Mouse (Mus musculus) right cerebral cortex, postnatal 4 days (tissue): ENCODE measurements around the gene S100a14.

ENCODE experiments used
- DNase-seq: peaks from one replicate; pipeline ENCODE4 v3.0.0-alpha.2; 2022

The S100a14 gene

GRCm38 (mm10) chr3:90526580-90526979, at the start of gene S100a14:
TSS of gene S100a14 (plus strand) at chr3:90526856.
- DNase-seq = no peak

DNA sequence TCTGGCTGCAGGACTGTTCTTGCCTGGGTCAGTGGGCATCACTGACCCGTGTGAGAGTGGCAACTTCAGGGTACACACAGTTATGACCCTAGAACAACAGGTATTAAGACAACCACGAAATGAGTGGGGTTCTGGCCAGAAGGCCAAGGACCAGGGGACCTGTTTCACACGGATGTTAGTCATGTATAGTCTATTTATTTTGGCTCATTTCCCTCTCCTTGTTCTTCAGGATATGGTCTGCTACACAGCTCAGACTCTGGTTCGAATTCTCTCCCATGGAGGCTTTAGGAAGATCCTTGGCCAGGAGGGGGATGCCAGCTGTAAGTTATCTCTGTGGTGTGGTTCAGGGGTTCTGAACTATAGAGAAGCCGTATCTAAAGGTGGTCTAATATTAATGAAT, 39.7 kb upstream of the S100a14 start:
- DNase-seq = no peak

DNA sequence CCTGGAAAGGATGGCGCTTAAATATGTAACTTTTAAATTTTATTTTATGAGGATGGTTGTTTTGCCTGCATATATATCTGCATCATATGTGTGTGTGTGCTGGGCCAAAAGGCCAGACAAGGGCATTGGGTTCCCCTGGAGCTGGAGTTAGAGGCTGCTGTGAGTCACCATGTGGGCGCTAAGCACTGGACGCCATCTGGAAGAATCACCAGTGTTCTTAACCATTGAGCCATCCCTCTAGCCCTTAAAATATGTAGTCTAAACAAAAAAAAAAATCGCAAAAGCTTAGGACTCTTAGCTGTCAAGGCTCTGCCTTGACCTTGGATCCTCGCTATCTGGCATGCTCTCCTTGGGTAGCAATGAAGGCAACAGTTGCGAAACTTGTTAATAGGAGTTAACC, 38.1 kb upstream of the S100a14 start:
- no peak for DNase-seq

DNA sequence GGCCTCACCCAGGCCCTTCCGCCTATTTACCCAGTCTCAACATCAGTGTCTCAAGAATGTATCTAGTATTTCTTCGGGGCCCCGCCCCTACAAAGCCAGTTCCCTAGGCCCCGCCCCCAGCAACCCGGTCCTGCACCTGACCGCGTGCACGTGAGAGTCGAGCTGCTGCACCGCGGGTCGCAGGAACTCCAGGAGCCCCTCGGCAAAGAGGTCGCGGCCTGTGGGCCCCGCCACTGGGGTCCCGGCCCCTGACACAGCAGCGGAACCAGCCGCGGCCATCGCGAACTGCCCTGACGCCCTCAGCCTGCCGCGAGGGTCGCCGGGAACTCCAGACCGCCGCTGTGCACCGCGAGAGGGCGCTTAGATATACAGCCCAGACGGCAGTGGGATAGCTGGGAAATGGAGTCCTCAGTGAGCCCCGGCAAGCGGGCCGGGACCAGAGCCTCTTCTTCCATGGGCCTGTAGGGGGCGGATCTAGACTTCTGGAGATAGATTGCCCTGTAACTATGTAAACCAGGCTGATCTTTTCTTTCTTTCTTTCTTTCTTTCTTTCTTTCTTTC, 35.9 kb upstream of the S100a14 start, which contains the start of gene Snapin:
TSS of gene Snapin (minus strand) at position 338 of the 561 bp plus-strand sequence.
- DNase-seq = peak; percentile 95

DNA sequence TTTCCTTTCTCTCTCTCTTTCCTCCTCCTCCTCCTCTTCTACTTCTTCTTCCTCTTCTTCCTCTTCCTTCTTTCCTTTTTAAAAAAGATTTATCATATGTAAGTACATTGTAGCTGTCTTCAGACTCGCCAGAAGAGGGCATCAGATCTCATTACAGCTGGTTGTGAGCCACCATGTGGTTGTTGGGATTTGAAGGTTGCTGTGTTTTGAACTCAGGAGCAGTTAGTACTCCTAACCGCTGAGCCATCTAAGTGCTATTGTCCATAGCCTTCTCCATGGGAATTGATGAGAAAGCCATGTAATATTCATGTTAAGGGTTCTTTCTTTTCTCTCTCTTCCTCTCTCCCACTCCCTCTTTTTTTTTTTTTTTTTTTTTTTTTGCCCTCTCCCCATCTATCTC, 35.3 kb upstream of the S100a14 start:
- DNase-seq = no peak

- DNase-seq = no peak
These were observed 32.7 kb upstream of the S100a14 start for GRCm38 (mm10) chr3:90493831-90494540.

- DNase-seq = no peak
These were observed 30.7 kb upstream of the S100a14 start for GRCm38 (mm10) chr3:90495850-90496525.

DNA sequence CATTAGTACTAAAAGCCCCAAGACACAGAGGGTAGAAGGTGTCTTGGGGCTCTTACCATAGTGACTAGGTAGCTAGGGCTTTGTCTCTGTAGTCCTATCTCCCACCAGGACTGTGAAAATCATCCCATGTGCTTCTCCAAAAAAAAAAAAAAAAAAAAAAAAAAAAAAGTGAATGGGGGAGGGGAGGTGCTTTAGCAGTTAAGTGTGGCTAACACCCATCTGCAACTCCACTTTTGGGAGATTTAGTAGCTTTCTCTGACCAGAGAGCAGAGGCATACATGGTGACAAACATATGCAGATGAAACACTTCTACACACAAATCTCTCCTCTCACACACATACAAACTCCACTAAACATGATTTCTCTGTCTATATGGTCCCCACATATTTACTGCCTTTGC, 29.1 kb upstream of the S100a14 start:
- no peak for DNase-seq

GRCm38 (mm10) chr3:90503444-90503843, 23.2 kb upstream of the S100a14 start:
- DNase-seq = no peak

GRCm38 (mm10) chr3:90505216-90505615, 21.4 kb upstream of the S100a14 start:
- no peak for DNase-seq

DNA sequence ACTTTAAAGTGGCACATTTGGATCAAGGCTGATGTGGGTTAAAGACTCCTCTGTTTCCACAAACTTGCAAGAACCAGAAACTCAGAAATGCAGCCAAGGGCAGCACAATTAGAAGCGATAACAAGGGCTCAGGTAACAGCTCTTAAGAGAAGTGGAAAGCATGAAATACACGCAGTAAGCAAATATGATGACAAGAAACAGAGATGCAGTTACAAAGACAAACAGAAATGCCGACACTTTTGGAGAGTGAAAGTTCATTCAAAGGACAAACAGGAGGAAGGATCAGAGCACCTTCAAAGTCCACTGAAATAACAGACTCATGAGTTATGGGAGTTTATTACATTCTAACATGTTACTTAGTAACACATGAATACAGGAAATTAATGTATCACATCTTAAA, 20.3 kb upstream of the S100a14 start:
- DNase-seq = no peak

DNA sequence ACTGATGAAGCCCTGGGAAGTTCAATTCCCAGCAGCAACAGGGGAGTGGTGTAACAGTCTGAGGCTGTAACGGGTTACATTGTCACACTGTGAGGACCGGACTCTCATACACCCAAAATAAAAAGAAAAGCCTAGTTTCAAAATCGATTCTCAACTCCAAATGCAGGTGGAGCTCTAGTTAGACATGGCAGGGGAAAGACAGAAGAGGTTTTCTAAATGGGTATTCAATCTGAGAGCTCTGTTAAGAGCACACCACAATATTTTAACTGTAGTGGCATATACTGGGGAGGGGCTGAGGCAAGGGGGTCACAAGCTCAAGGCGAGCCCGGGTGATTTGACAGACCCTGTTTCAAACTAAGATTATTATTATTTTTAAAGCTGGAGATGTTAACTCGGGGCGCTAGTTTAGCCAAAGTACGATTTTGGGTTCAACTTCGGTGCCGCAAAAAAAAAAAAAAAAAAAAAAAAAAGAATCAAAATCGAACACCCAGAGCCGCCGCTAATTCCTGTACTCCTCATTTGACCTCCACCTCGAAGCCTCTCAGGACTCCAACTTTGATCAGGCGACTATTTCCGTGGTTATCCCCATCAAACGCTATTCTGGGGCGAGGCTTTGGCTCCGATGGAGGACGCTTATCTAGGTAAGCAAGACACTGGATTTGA, 18.2 kb upstream of the S100a14 start:
- no peak for DNase-seq

GRCm38 (mm10) chr3:90508950-90509746, 17.5 kb upstream of the S100a14 start, which contains the start of gene Chtop:
TSS of gene Chtop (minus strand) at chr3:90509498.
- peak; percentile 100 for DNase-seq

DNA sequence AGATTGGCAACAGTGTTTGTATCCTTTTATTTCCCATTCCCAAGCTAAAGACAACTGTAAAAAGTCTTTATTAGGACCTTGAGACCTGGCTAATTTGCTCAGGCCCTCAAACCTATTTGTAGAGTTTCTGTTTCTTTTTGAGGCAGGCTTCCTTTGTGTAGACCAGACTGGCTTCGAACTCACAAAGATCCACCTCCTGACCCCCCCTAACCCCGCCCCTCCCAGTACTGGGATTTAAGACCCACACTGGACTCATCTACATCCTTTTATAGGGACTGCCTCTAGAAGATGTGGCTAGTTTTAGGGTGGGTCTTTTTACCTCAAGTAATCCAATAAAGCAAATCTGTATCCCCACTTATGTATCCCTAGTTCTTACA, 16.9 kb upstream of the S100a14 start:
- no peak for DNase-seq

GRCm38 (mm10) chr3:90512276-90512675, 14.4 kb upstream of the S100a14 start:
- DNase-seq = no peak

GRCm38 (mm10) chr3:90512948-90513642, 13.6 kb upstream of the S100a14 start:
- no peak for DNase-seq

- DNase-seq = no peak
These were observed 12.7 kb upstream of the S100a14 start, which contains the start of the genes S100a1 and S100a13 for GRCm38 (mm10) chr3:90513796-90514590. TSS of gene S100a1 (minus strand) at chr3:90514392. TSS of gene S100a13 (plus strand) at chr3:90514435.

DNA sequence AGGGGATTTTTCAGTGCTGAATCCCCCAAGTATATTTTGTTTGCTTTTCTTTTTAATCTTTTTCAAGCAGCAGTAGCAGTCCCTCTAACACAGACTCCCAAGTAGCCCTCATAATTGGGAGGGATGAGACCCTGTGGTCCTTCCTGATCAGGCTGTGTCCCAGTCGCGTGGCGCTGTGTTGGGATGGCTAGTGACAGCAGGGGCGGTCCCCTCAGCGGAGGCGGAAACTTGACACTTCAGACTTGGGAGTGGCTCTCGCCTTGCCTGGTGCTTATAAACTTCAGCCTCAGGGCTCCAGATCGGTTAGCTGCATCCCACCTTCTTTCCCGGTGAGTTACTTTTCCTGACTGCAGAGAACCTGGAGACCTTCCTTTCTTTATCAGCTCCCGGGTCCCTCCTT, 12.0 kb upstream of the S100a14 start:
- peak; percentile 29 for DNase-seq

- no peak for DNase-seq
These were observed 11.4 kb upstream of the S100a14 start for GRCm38 (mm10) chr3:90515242-90515641.

- DNase-seq = no peak
These were observed 10.9 kb upstream of the S100a14 start for GRCm38 (mm10) chr3:90515789-90516188.

GRCm38 (mm10) chr3:90517711-90518110, 8.9 kb upstream of the S100a14 start:
- DNase-seq = no peak
